Mouse (Mus musculus): ENCODE measurements around the gene Tsc22d4.

Tsc22d4 gene

DNA sequence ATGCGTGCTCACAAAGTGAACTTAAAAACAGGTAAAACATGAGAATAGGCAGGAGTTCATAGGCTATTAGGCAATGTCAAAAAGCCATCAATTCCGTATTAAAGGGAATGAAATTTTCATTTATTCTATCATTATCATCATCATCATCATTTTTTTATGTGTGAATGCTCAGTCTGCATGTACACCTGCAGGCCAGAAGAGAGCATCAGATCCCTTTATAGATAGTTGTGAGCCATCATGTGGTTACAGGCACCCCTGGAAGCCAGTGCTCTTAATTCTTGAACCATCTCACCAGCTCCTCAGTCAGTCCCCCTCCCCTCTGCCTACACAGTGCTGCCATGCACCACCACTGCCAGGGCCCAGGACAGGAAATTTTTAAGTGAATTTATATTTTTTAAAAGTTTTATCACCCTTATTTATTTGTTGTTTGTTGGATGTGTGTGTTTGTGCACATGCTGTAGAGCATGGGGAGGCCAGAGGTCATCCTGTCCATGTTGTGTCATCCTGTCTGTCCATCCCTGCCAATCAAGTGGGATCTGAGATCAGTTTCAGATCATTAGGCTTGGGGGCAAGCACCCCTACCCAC lies 43.5 kb downstream of the Tsc22d4 start:
- DNase-seq (ENCODE audit: low read depth, low spot score), result no peak

DNA sequence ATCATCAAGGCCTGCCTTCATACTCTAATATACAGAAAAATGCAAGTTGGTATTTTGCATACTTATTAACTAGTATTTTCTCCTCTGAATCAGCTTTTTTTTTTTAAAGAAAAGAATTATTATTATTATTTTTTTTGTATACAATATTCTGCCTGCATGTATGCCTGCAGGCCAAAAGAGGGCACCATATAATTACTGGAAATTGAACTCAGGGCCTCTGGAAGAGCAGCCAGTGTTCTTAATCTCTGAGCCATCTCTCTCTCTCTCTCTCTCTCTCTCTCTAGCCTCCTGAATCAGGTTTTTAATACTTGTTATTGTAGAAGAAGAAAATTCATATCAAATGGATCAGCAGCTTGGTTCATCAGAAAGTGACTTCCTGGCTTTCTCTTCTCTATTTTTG lies 46.0 kb downstream of the Tsc22d4 start:
- no peak for DNase-seq (ENCODE audit: low read depth, low spot score)

DNA sequence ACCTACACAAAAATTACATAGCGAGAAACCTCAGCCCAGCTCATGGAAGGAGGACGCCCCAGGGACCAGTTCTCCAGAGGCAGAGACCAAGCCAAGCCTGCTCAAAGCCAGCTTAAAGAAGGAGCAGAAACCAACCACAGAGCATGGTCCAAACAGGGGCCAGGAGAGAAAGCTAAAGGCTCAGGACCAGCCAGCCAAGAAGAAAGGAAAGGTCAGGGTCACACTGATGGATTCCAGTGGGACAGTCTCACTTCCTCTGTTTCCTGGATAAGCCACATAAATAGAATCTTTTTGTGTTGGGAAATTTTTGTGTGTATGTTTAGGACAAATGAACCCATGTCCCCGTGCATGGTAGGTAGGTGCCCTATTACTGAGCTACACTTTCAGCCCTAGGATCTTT lies 51.1 kb downstream of the Tsc22d4 start:
- DNase-seq (ENCODE audit: low read depth, low spot score), result no peak

DNA sequence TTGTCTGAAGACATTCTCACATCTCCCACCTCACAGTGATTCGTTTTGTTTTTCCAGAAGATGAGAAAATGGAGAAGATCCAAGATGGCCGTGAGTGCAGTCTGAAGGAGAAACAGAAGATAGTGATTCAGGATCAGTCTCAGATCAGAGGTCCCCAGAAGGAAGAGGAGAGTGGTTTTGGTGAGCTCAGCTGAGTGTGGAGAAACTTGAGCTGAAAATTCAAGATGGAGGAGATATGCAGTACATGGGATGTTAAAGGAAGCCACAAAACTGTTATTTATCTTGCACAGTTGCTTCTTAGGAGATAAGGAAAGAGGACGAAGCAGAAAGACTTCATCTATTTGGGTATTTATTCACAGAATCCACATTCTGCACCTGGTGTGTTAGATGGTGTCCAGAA lies 55.4 kb downstream of the Tsc22d4 start:
- no peak for DNase-seq (ENCODE audit: low read depth, low spot score)

DNA sequence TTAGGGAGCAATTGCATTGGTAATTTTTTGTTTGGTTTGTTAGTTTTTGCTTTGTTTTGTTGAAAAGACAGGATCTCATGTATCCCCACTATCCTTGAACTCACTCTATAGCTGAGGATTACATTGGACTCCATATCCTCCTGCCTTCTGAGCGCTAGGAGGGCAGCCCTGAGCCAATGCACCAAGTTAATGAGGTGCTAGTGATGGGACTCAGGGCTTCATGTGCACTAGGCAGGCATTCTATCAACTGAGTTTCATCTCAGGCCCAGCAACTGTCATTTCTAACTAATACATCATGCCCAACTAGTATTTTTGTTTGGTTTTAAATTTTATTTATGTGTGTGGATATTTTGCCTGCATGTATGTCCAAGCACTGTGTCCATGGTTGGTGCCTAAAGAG lies 60.6 kb downstream of the Tsc22d4 start:
- DNase-seq (ENCODE audit: low read depth, low spot score), result no peak

DNA sequence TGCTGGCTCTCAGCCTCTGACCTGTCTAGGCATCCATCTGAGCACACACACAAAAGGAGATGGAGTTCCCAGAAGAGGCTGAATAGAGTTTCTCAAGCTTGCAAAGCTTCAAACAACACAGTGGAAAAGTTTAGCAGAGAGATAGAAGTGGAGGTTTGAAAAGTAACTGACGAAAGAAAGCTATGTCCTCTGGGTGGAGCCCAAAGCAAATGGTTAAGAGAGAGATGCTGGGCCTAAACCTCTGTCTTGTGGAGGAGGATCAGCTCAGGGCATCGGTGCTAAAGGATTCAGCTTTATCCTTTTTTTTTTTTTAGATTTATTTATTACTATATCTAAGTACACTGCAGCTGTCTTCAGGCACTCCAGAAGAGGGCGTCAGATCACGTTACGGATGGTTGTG lies 62.8 kb downstream of the Tsc22d4 start:
- DNase-seq (ENCODE audit: low read depth, low spot score), result no peak

DNA sequence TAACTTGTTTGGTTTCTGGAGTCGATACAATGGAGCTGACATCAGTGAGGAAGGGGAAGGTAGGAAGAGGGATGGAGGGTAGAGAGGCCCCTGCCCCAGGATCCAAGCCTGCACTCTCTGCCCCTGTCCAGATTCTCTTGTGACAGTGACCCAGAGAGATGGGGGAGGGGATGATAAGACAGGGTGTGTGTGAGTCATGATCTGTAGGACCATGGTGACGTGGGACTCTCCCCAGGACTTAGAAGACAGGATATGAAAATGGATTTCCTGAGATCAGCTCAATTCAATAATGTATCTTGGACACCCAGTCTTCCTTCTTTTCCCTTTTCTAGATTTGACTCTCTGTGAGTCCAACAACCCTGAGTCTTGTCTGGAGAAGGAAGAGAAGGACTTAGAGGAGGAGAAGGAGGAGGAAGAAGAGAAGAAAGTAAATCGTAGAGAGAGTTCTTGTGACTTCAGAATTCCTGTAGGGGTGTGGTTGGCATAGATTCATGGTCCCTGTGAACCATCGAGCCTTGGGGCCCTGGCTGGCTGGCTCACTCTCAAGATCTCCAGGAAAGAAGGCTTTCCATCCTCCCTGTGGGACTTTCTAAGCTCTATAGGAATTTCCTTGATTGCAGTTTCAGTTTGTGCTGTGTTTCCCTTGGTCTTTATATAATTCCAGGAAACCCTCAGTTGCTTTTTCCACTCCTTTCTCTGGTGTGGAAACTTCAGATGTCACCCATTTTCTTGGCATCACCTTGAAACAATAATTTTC lies 72.1 kb downstream of the Tsc22d4 start:
- DNase-seq (ENCODE audit: low read depth, low spot score), result no peak
